Mouse (Mus musculus): Measurements from ENCODE around the gene Fam126b. TPM values are rescaled to one million over a fixed set of nuclear protein-coding genes. Genes with fewer than 3 reads are reported as not detected.

The Fam126b gene
- polyA plus RNA-seq, 1 experiment, result 1.1 TPM

- H3K79me2 ChIP-seq (ENCODE audit: control insufficient read depth, insufficient read depth), result no peaks in the 10 kb centered on the region
- H3K27me3 ChIP-seq (ENCODE audit: control insufficient read depth, insufficient read depth, insufficient read length), result no peaks in the 10 kb centered on the region
- H3K4me2 ChIP-seq (ENCODE audit: low read depth), result no peak overlapping the region
- TF ChIP-seq MYOG (IDR thresholded peaks at IDR 0.05; ENCODE audit: control insufficient read depth in 1 of 3, insufficient read depth in 1 of 3, insufficient read length in 2 of 3, low read depth in 2 of 3), result no peak
- no peak for TF ChIP-seq TCF12 (IDR thresholded peaks at IDR 0.05; ENCODE audit: insufficient read depth, poor library complexity, severe bottlenecking)
- TF ChIP-seq POLR2AphosphoS2 (IDR thresholded peaks at IDR 0.05; ENCODE audit: insufficient read length, low read depth), result no peak
- no peak for TF ChIP-seq USF1 (IDR thresholded peaks at IDR 0.05; ENCODE audit: low read depth)
- no peak for TF ChIP-seq CEBPB (IDR thresholded peaks at IDR 0.05; ENCODE audit: insufficient read depth, poor library complexity, severe bottlenecking)
- TF ChIP-seq POLR2A (IDR thresholded peaks at IDR 0.05; ENCODE audit: insufficient read length, low read depth), result no peak
- no peak for TF ChIP-seq E2F4 (IDR thresholded peaks at IDR 0.05; ENCODE audit: insufficient read depth)
- TF ChIP-seq TCF3 (IDR thresholded peaks at IDR 0.05; ENCODE audit: insufficient read length, low read depth), result no peak
- no peak for TF ChIP-seq REST (IDR thresholded peaks at IDR 0.05; ENCODE audit: insufficient read depth, insufficient read length)
- no peak for TF ChIP-seq SRF (IDR thresholded peaks at IDR 0.05; ENCODE audit: control insufficient read depth, insufficient read length, low read depth)
- TF ChIP-seq MAX (IDR thresholded peaks at IDR 0.05; ENCODE audit: low read depth), result no peak
- no peak for TF ChIP-seq MYOD1 (IDR thresholded peaks at IDR 0.05; ENCODE audit: control insufficient read depth in 1 of 3, insufficient read length in 2 of 3, low read depth in 2 of 3)
- H3K36me3 ChIP-seq (ENCODE audit: control insufficient read depth, insufficient read depth), result peaks cover 55% of the 10 kb centered on the region
- no peak overlapping the region for H3ac ChIP-seq (ENCODE audit: control insufficient read depth, insufficient read length)
- H3K4me3 ChIP-seq, result no peak overlapping the region
Observed at GRCm38 (mm10) chr1:58475662-58476061, 110.5 kb downstream of the Fam126b start.

Other genes starting within 250 kb of the Fam126b start
- gene Bzw1, start 193.4 kb downstream of the Fam126b start, polyA plus RNA-seq (2012; fragmentation: generic; extraction: Trizol), result 34.7 TPM
- gene Clk1, start 162.3 kb downstream of the Fam126b start, polyA plus RNA-seq (2012; fragmentation: generic; extraction: Trizol), result 19.4 TPM
- 30.0 TPM for gene Nif3l1, start 141.2 kb downstream of the Fam126b start, polyA plus RNA-seq (2012; fragmentation: generic; extraction: Trizol)
- gene Ppil3, start 140.8 kb downstream of the Fam126b start, polyA plus RNA-seq (2012; fragmentation: generic; extraction: Trizol), result 45.8 TPM
- gene Orc2, start 81.2 kb downstream of the Fam126b start, polyA plus RNA-seq (2012; fragmentation: generic; extraction: Trizol), result 11.5 TPM
- 130 TPM for gene Ndufb3, start 61 bp upstream of the Fam126b start, polyA plus RNA-seq (2012; fragmentation: generic; extraction: Trizol)
- gene Als2cr12, start 109.7 kb upstream of the Fam126b start, polyA plus RNA-seq (2012; fragmentation: generic; extraction: Trizol), result 0.07 TPM
- 19.7 TPM for gene Cflar, start 125.2 kb upstream of the Fam126b start, polyA plus RNA-seq (2012; fragmentation: generic; extraction: Trizol)
- gene Casp8, start 209.1 kb upstream of the Fam126b start, polyA plus RNA-seq (2012; fragmentation: generic; extraction: Trizol), result 5.9 TPM

Data from myocyte (in vitro differentiated cells).